Mouse (Mus musculus): Measurements from ENCODE around the gene Tmc6. TPM values are rescaled to one million over a fixed set of nuclear protein-coding genes. Genes with fewer than 3 reads are reported as not detected.

Tmc6 gene
- 1.2 TPM for polyA plus RNA-seq (2014; fragmentation: Illumina TruSeq; extraction: RNeasy Lipid Tissue Mini Kit (QIAGEN cat#74804); ENCODE audit: low read depth, low replicate concordance)

GRCm38 (mm10) chr11:117781993-117782704 lies at the start of gene Tmc6, which contains the start of gene Tmc8:
Tmc6 (minus strand) TSS chr11:117782198.
Tmc8 (plus strand) TSS chr11:117782076.

GRCm38 (mm10) chr11:117825333-117826101 lies 43.5 kb upstream of the Tmc6 start, which contains the start of the genes Afmid and Tk1:
Afmid (plus strand) TSS chr11:117825924.
Tk1 (minus strand) TSS chr11:117826092.

GRCm38 (mm10) chr11:117809407-117810311 lies 27.7 kb upstream of the Tmc6 start, which contains the start of the genes Gm20708 and Syngr2:
Gm20708 (plus strand) TSS chr11:117809668.
Syngr2 (plus strand) TSS chr11:117809668.

GRCm38 (mm10) chr11:117797511-117798159 lies 15.6 kb upstream of the Tmc6 start, which contains the start of gene 6030468B19Rik:
6030468B19Rik (plus strand) TSS chr11:117797660.

Other genes starting within 250 kb of the Tmc6 start
- gene Tnrc6c, start 127.9 kb downstream of the Tmc6 start, polyA plus RNA-seq (2014; fragmentation: Illumina TruSeq; extraction: RNeasy Lipid Tissue Mini Kit (QIAGEN cat#74804); ENCODE audit: low read depth, low replicate concordance): 2.5 TPM
- gene Tmc8, start 122 bp downstream of the Tmc6 start, polyA plus RNA-seq (2014; fragmentation: Illumina TruSeq; extraction: RNeasy Lipid Tissue Mini Kit (QIAGEN cat#74804); ENCODE audit: low read depth, low replicate concordance): not detected
- gene 6030468B19Rik, start 15.5 kb upstream of the Tmc6 start, polyA plus RNA-seq (2014; fragmentation: Illumina TruSeq; extraction: RNeasy Lipid Tissue Mini Kit (QIAGEN cat#74804); ENCODE audit: low read depth, low replicate concordance): not detected
- 52.2 TPM for gene Gm20708, start 27.5 kb upstream of the Tmc6 start, polyA plus RNA-seq (2014; fragmentation: Illumina TruSeq; extraction: RNeasy Lipid Tissue Mini Kit (QIAGEN cat#74804); ENCODE audit: low read depth, low replicate concordance)
- gene Syngr2, start 27.5 kb upstream of the Tmc6 start, polyA plus RNA-seq (2014; fragmentation: Illumina TruSeq; extraction: RNeasy Lipid Tissue Mini Kit (QIAGEN cat#74804); ENCODE audit: low read depth, low replicate concordance): 9.2 TPM
- 56.3 TPM for gene Afmid, start 43.7 kb upstream of the Tmc6 start, polyA plus RNA-seq (2014; fragmentation: Illumina TruSeq; extraction: RNeasy Lipid Tissue Mini Kit (QIAGEN cat#74804); ENCODE audit: low read depth, low replicate concordance)
- 3.3 TPM for gene Tk1, start 43.9 kb upstream of the Tmc6 start, polyA plus RNA-seq (2014; fragmentation: Illumina TruSeq; extraction: RNeasy Lipid Tissue Mini Kit (QIAGEN cat#74804); ENCODE audit: low read depth, low replicate concordance)
- 1.1 TPM for gene Birc5, start 67.1 kb upstream of the Tmc6 start, polyA plus RNA-seq (2014; fragmentation: Illumina TruSeq; extraction: RNeasy Lipid Tissue Mini Kit (QIAGEN cat#74804); ENCODE audit: low read depth, low replicate concordance)
- gene Tmem235, start 78.6 kb upstream of the Tmc6 start, polyA plus RNA-seq (2014; fragmentation: Illumina TruSeq; extraction: RNeasy Lipid Tissue Mini Kit (QIAGEN cat#74804); ENCODE audit: low read depth, low replicate concordance): not detected
- 0.24 TPM for gene Tha1, start 91.3 kb upstream of the Tmc6 start, polyA plus RNA-seq (2014; fragmentation: Illumina TruSeq; extraction: RNeasy Lipid Tissue Mini Kit (QIAGEN cat#74804); ENCODE audit: low read depth, low replicate concordance)
- 4.7 TPM for gene Socs3, start 187.8 kb upstream of the Tmc6 start, polyA plus RNA-seq (2014; fragmentation: Illumina TruSeq; extraction: RNeasy Lipid Tissue Mini Kit (QIAGEN cat#74804); ENCODE audit: low read depth, low replicate concordance)
- 1.5 TPM for gene Pgs1, start 204.1 kb upstream of the Tmc6 start, polyA plus RNA-seq (2014; fragmentation: Illumina TruSeq; extraction: RNeasy Lipid Tissue Mini Kit (QIAGEN cat#74804); ENCODE audit: low read depth, low replicate concordance)